Mouse (Mus musculus) thymus, postnatal 10 days (tissue): ENCODE data around the gene Mb21d2.

Source experiments
- DNase-seq, 2 experiments: peaks; one replicate each; pipeline ENCODE4 v3.0.0; 2021; ENCODE audit warnings: low spot score in 2 of 2

Mb21d2 gene

GRCm38 (mm10) chr16:28902620-28903565 lies 26.6 kb downstream of the Mb21d2 start:
- no peak for DNase-seq

- no peak for DNase-seq
Measured at GRCm38 (mm10) chr16:28899161-28899540, 30.3 kb downstream of the Mb21d2 start.

- DNase-seq, result no peak
Measured at GRCm38 (mm10) chr16:28898509-28899160, 30.8 kb downstream of the Mb21d2 start.

- DNase-seq, result no peak
Measured at GRCm38 (mm10) chr16:28896571-28896970, 32.9 kb downstream of the Mb21d2 start.

GRCm38 (mm10) chr16:28894872-28895271 lies 34.6 kb downstream of the Mb21d2 start:
- no peak for DNase-seq

- no peak for DNase-seq
Measured at GRCm38 (mm10) chr16:28893266-28893665, 36.2 kb downstream of the Mb21d2 start.

GRCm38 (mm10) chr16:28886201-28886745 lies 43.2 kb downstream of the Mb21d2 start:
- no peak for DNase-seq

- DNase-seq, result no peak
Measured at GRCm38 (mm10) chr16:28885474-28885873, 44.0 kb downstream of the Mb21d2 start.

- no peak for DNase-seq
Measured at GRCm38 (mm10) chr16:28884661-28885060, 44.8 kb downstream of the Mb21d2 start.

- no peak for DNase-seq
Measured at GRCm38 (mm10) chr16:28883649-28884048, 45.8 kb downstream of the Mb21d2 start.

GRCm38 (mm10) chr16:28882687-28883428 lies 46.6 kb downstream of the Mb21d2 start:
- no peak for DNase-seq

GRCm38 (mm10) chr16:28881787-28882186 lies 47.7 kb downstream of the Mb21d2 start:
- DNase-seq, result no peak

- no peak for DNase-seq
Measured at GRCm38 (mm10) chr16:28880756-28881155, 48.7 kb downstream of the Mb21d2 start.

- no peak for DNase-seq
Measured at GRCm38 (mm10) chr16:28880307-28880681, 49.2 kb downstream of the Mb21d2 start.

GRCm38 (mm10) chr16:28879636-28880306 lies 49.7 kb downstream of the Mb21d2 start:
- DNase-seq, result no peak

GRCm38 (mm10) chr16:28877162-28877662 lies 52.3 kb downstream of the Mb21d2 start:
- DNase-seq, result no peak

- no peak for DNase-seq
Measured at GRCm38 (mm10) chr16:28873404-28873895, 56.0 kb downstream of the Mb21d2 start.

- no peak for DNase-seq
Measured at GRCm38 (mm10) chr16:28870860-28871259, 58.6 kb downstream of the Mb21d2 start.

GRCm38 (mm10) chr16:28870456-28870855 lies 59.0 kb downstream of the Mb21d2 start:
- DNase-seq, result no peak

- no peak for DNase-seq
Measured at GRCm38 (mm10) chr16:28868864-28869263, 60.6 kb downstream of the Mb21d2 start.
